Mouse (Mus musculus): ENCODE measurements around the gene Shank1. TPM values are rescaled to one million over a fixed set of nuclear protein-coding genes. Genes with fewer than 3 reads are reported as not detected.

Gene Shank1
- total RNA-seq, 2 experiments from 2014 or later: 439 to 476 TPM

DNA sequence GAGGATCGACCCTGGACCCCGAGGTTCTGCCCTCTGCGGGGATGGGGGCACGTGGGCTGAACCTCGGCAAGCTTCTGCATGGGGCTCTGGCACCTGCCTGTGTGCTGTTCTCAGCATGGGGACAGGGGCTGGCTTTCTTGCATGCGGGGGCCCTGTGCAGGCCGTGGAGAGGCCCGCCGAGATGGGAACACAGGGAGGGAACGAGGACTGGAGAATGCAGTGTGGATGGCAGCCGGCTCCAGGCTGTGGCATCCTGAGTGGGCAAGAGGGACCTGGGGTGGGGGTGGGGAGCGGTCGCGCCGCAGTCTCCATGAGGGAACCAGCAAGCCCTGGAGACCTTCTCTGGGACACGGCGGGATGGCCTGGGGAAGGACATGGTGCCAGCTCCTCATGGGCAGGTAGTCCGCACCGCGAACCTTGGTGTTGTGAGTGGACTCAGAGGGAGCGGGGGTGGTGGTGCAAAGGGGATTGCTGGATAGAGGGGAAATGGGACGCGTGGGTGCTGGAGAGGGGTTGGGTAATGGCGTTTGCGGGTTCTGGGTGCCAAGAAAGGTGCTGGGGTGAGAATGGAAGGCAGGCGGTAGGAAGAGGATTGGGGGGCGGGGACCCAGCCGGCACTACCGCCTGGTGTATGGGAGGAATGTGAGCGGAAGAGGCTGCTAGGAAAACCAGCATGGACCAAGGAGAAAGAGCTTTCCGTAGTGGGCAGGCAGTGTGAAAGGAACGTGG lies 27.2 kb downstream of the Shank1 start:
- peak in 1 of 2 experiments; percentile 53 for DNase-seq (ENCODE audit: low spot score in 2 of 2)

DNA sequence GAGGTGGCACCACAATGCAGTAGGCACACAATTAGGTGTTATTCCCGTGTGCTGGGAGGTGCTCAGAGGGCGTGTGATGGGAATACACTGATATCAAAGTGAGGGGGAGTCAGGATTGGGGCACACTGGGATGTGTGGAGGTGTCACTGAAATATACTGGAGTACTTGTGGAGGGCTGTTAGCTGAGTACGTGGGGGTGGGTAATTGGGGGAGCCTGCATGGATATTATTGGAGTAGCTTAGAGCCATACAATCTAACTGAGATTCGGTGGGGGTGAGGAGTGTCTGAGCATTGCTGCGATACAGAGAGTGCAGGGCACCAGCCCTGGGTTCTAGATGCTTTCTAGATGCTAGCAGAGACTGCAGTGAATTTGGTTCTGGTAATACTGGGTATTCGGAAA lies 30.2 kb downstream of the Shank1 start:
- DNase-seq (ENCODE audit: low spot score in 2 of 2): no peak

GRCm38 (mm10) chr7:44341119-44341518 lies 31.1 kb downstream of the Shank1 start:
- no peak for DNase-seq (ENCODE audit: low spot score in 2 of 2)

DNA sequence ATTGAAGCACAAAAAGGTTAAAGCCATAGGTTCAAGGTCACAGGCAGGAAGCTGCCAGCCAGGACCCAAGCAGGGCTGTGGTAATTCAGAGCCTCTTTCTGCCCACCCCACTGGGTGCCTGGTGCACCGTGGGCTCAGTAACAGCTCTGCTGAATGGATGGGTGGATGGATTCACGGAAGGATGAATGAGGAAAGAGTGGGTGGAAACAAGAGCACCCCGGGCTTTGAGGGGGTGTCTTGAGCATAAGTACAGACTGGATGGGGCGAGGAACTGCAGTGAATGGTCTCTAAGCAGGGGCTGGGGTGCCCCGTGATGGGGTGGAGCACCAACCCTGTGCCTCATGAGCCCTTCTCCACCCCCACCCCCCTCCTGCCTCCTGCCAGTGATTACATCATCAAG lies 31.7 kb downstream of the Shank1 start:
- DNase-seq (ENCODE audit: low spot score in 2 of 2): no peak

DNA sequence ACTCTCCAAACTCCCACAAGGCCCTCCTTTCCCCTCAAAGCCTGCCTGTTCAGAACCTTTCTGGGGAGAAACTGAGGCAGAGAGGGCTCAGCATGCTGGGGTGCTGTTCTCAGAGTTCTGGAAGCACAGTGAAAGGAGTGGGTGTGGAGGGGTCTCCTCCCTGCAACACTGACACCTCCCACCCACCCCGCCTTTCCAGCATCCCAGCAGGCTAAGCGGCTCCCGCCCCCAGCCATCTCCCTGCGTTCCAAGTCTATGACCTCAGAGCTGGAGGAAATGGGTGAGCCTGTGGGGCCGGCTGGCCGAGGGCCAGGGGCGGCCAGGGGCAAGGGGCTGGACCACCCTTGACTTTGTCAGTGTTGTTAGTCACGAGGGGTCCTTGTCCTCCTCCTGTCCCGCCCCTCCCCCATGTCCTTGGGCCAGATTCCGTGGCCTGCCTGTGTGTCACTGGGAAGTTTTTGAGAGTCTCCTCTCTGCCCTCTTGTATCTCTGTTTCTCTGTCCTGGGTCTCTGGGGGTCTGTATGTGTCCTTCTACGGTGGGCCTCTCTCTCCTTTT lies 33.5 kb downstream of the Shank1 start:
- no peak for DNase-seq (ENCODE audit: low spot score in 2 of 2)

- DNase-seq (ENCODE audit: low spot score in 2 of 2): no peak
Observed at GRCm38 (mm10) chr7:44344622-44345021, 34.6 kb downstream of the Shank1 start.

GRCm38 (mm10) chr7:44349043-44349442 lies 39.0 kb downstream of the Shank1 start:
- no peak for DNase-seq (ENCODE audit: low spot score in 2 of 2)

DNA sequence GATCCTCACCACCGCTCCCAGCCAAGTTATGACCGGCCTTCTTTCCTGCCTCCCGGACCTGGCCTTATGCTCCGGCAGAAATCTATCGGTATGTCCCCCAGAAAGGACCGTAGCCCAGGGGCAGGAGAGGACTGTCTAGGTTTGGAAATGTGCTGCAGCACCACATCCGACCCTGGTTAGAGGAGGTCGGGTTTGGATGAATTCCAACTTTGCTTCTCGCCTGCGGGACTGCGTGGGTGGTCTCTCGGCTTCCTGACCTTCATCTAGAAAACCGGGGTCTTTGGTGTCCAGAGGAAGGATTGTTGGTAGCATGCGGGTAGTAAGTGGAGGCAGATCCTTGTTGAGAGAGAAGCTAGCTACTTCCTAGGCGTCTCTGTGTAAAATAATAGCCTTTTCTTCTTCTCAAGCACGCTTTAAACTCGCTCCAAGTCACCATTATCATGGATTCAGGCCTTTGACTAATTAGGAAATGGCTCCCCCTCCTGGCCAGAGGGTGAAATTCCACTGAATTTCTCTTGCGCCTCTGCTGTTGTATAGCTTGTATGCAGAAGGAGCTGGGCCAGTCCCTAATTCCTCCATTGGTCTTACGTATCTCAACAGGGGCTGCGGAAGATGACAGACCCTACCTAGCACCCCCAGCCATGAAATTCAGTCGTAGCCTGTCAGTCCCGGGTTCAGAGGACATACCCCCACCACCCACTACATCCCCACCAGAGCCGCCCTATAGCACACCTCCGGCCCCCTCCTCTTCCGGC lies 41.1 kb downstream of the Shank1 start:
- peak; percentile 85 to 87 for DNase-seq (ENCODE audit: low spot score in 2 of 2)

DNA sequence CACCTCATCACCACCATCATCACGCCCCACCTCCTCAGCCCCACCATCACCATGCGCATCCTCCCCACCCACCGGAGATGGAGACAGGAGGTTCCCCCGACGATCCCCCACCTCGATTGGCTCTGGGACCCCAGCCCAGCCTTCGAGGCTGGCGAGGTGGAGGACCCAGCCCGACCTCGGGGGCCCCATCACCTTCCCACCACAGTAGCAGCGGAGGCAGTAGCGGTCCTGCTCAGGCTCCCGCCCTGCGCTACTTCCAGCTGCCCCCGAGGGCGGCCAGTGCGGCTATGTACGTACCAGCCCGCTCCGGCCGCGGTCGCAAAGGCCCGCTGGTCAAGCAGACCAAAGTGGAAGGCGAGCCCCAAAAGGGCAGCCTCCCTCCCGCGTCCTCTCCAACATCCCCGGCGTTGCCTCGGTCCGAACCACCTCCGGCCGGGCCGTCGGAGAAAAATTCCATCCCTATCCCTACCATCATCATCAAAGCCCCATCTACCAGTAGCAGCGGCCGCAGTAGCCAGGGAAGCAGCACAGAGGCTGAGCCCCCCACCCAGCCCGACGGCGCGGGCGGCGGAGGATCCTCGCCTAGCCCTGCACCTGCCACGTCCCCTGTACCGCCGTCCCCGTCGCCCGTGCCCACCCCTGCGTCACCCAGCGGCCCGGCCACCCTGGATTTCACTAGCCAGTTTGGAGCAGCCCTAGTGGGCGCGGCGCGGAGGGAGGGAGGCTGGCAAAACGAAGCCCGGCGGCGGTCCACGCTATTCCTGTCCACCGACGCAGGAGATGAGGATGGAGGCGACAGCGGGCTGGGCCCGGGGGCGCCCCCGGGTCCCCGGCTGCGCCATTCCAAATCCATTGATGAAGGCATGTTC lies 42.1 kb downstream of the Shank1 start:
- DNase-seq (ENCODE audit: low spot score in 2 of 2): peak in 1 of 2 experiments; percentile 22

- peak; percentile 42 to 60 for DNase-seq (ENCODE audit: low spot score in 2 of 2)
Observed at GRCm38 (mm10) chr7:44352750-44353600, 42.9 kb downstream of the Shank1 start.

GRCm38 (mm10) chr7:44353601-44354340 lies 43.7 kb downstream of the Shank1 start:
- no peak for DNase-seq (ENCODE audit: low spot score in 2 of 2)

DNA sequence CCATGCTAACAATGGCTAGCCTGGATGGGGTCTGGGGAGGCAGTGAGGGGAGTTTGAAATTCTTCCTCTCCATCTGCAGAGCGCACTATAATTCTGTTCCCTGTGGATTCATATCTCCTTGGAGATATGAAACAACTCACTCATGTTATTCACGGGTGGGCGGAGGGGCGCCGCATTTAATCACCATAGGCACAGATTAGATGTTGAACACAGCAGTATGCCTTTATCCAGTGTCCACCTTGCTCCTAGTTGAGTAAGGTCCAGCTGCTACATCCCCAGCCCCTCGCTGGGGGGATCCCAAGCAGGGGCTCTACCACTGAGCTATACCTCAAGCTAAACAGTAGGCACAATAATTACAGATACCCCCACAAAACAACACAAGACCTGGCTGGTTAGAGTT lies 45.4 kb downstream of the Shank1 start:
- peak in 1 of 2 experiments; percentile 10 for DNase-seq (ENCODE audit: low spot score in 2 of 2)

DNA sequence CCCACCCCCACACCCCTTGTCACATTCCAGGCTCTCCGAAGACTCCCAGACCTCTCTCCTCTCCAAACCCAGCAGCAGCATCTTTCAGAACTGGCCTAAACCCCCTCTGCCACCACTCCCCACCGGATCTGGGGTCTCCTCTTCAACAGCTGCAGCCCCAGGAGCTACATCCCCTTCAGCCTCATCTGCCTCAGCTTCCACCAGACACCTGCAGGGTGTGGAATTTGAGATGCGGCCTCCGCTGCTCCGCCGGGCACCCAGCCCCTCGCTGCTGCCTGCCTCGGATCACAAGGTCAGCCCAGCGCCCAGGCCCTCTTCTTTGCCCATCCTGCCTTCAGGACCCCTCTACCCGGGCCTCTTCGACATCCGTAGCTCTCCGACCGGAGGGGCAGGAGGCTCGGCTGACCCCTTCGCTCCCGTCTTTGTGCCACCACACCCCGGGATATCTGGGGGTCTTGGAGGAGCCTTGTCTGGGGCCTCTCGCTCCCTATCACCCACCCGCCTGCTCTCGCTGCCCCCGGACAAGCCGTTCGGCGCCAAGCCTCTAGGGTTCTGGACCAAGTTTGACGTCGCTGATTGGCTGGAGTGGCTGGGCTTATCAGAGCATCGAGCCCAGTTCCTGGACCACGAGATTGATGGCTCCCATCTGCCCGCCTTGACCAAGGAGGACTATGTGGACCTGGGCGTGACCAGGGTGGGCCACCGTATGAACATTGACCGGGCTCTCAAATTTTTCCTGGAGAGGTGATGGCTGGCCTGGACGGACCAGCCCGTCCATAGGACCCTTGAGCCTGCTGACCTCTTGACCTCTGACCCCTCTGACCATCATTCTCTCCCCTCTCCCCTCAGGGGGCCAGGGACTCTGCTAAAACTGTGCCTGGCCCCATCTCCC lies 46.8 kb downstream of the Shank1 start:
- DNase-seq (ENCODE audit: low spot score in 2 of 2): peak; percentile 23 to 47

GRCm38 (mm10) chr7:44357531-44357930 lies 47.5 kb downstream of the Shank1 start:
- DNase-seq (ENCODE audit: low spot score in 2 of 2): no peak

DNA sequence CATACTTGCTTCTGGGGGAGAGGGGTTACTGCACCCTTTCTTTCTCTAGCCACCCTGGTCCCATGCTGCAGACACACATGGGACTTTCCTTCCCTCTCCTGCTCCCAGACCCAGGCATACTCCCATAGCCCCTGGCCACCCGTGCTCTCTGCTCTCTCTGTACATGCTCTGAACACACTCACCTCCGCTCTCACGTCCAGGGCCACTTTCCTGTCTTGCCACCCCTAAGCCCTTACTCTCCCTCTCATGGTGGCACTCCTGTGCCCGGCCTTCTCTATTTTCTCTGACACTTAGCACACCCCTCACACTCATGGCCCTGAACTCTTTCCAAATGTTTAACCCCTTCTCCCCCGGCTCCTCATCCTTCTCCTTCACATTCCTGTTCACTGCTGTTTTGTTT lies 48.0 kb downstream of the Shank1 start:
- DNase-seq (ENCODE audit: low spot score in 2 of 2): peak in 1 of 2 experiments; percentile 35

GRCm38 (mm10) chr7:44358886-44359654 lies 49.0 kb downstream of the Shank1 start:
- peak; percentile 38 to 56 for DNase-seq (ENCODE audit: low spot score in 2 of 2)

GRCm38 (mm10) chr7:44359908-44360672 lies 50.0 kb downstream of the Shank1 start:
- peak; percentile 92 to 96 for DNase-seq (ENCODE audit: low spot score in 2 of 2)

Data from layer of hippocampus, postnatal 10 days (tissue).